Mouse (Mus musculus): ENCODE measurements around the gene Bbip1.

Bbip1 gene

DNA sequence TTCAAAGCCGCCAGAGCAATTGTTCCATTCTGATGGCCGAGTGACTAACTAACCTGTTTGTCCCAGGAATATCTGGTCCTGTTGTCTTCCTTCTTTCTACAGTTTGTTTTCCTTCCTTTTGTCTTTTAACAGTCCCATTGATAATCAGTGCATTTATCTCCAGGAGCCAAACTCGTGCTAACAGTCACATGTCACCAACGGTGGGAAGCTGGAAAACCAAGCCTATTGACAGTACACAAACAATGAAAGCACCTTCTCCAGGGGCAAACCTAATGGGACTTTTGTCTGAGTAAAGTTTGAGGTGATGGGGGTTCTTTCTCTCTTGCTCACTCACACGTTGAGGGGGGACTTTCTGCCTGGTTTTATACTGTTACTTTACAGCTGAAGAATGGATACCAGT, 54.2 kb downstream of the Bbip1 start:
- DNase-seq: no peak

DNA sequence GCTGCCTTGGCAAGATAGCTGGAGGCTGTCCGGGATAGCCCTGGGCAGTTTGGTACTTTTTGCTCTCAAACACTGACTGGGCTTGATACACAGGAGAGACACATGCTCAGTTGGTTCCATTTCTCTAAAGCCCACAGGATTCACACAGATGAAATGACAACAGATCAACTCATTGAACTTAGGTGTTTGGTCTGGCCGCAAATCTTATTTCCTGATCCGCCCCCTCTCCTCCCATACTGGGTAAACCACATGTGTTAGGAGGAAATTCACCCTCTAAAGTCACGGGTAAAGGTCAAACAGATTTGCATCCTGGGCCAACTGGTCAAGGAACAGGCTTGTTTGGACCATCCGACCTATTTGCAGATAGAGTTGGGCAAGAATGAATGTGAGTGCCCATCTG, 54.9 kb downstream of the Bbip1 start:
- no peak for DNase-seq

DNA sequence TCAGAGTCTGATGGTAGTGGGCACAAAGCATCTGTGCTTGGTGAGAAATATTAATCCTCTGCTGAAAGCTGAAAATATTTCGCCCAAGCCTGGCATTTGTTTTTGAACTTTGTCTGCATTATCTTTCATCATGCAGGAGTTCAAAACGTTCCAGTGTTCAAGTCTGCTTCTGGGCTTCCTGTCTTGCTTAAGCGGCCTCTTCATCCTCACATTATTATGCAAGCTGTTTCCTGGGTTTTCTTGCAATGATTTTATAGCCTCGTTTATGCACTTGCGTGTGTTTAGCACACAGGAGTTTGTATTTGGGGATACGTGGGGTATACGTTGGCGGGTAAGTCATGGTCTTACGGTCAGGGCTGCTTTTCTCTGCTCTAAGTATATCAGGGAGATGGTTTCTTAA, 56.1 kb downstream of the Bbip1 start:
- DNase-seq: no peak

DNA sequence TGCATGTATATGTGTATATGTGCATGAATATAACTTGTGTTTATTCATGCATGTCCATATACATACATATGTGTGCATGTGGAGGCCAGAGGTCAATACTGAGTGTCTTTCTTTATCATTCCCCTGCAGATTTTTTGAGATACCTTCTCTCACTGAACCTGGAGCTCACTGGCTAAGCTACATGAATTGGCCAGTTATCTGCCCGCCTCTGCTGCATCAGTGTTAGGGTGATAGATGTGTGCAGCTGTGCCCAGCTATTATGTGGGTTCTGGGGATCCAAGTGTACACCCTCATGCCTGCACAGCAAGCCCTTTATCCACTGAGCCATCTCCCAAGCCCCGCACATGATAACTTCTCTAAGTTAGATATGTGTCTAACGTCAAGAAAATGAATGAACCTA, 56.6 kb downstream of the Bbip1 start:
- no peak for DNase-seq

DNA sequence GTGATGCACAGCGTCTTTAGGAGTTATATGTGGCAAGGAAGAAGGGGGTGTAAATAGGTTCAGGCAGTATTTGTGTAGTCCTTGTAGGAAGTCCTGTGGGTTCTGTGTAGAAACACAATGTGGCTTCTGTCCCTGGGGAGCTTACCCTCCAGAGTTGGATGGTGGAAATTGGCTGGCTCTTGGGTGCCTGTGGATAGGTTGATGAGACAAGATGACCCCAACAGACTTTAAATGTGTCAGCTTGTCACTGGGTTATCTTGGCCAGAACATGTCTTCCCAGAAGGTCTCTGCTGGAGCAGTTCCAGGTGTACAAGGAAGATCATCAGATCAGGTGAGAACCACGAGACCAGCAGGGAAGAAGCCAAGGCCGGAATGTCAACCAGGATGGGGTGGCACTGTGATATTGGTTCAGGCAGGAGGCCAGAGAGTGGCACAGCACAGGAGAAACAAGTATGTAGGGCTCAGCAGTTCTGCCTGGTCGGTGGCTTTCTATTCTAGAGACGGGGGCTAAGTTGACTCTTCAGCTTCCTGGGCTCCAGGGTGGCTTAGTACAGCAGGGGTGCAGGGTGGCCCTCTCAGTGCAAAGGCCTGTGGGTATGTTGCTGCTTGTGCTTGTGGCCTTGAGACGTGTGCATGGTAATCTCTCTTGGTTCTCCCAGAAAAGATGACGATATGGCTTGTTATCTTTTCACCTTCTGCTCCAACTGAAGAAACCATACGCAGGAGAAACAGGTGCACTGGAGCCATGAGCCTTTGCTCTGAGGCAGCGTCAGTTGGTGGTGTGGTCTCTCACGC, 57.7 kb downstream of the Bbip1 start:
- no peak for DNase-seq

DNA sequence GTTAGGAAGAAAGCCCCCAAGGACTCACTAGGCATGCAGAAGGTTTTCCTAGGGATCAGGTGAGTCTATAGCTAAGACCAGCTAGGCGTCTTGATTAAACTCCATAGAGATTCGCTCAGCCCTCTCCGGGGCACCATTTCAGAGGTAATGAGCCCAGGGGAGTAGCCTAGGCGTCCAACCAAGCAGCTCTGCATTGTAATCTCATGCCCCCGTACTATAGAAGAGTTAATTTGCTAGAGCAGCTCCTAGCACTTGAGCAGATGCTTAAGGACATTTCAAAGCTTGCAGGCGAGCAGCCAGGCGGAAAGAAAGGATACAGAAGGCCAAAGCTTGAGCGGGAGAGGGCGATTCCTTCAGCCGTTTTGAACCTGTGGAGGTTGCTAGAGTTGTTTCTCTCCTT, 59.0 kb downstream of the Bbip1 start:
- DNase-seq: no peak

DNA sequence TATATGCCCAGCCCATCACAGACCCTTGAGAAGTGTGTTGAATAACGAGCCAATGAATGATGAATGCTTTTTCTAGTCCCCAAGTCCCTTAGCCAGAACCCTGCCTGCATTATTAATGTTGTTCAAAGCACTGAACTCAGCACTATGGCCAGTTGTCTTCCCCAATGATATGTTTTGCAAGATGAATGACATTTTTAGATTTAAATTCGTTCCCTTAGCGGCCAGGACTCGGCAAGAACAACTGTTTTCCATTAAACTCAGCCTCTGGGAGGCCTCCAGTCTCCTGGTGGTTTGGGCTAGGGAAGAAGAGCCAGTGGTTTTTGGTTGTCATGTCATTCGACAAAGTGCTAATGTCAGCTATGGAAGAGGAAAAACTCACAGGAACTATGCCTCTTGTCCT, 62.6 kb downstream of the Bbip1 start:
- no peak for DNase-seq

DNA sequence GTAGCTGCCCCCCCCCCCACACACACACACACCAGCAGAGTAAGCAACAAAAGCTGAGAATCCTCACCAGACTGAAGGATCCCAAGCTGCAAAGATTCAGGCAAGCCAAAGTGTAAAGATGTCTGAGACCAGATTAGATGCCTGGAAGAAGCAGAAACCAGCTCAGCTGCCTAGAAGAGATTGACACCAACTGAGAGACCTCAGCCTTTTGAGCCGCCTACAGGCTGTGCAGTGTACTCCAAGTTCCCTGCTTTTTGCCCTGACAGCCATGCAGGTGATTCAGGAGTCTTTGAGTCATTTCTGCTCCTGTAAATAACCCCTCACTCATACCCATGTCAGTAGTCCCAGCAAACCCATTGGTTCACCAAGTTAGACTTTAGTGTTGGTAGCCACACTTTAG, 64.0 kb downstream of the Bbip1 start:
- no peak for DNase-seq
